Mouse (Mus musculus) erythroblast, embryonic 14.5 days (primary cell): ENCODE data around the gene Kif26b.

ENCODE experiments used
- GATA1 ChIP-seq: IDR thresholded peaks from 2 replicates; pipeline ENCODE4 v1.6.1; 2012; ENCODE audit warnings: low read length, inconsistent platforms, mixed read lengths
- TAL1 ChIP-seq: IDR thresholded peaks from 3 replicates; pipeline ENCODE4 v1.6.1; 2012; ENCODE audit warnings: low read length, inconsistent platforms, mixed read lengths

- TF ChIP-seq GATA1 (no peak), TAL1 (no peak)
Measured at GRCm38 (mm10) chr1:178952910-178953309, 424.0 kb downstream of the Kif26b start.
